Mouse (Mus musculus) midbrain, embryonic 13.5 days (tissue): ENCODE measurements around the gene Igf1r. TPM values are rescaled to one million over a fixed set of nuclear protein-coding genes. Genes with fewer than 3 reads are reported as not detected.

Source experiments
- ATAC-seq: fragments of 200-750 bp; cut with Nextera tagmentation; 2 replicates; pipeline ENCODE4 v1.8.0; 2017; ENCODE audit warnings: mild to moderate bottlenecking, moderate TSS enrichment, moderate library complexity
- H3K27ac ChIP-seq: fragments of 300-500 bp; sonication (generic); 2 replicates; pipeline ENCODE4 v1.5.1; 2015; ENCODE audit warnings: inconsistent platforms, mild to moderate bottlenecking, moderate library complexity
- H3K27me3 ChIP-seq: fragments of 300-500 bp; sonication (generic); 2 replicates; pipeline ENCODE4 v1.6.1; 2015; ENCODE audit warnings: mild to moderate bottlenecking, inconsistent platforms
- H3K36me3 ChIP-seq: fragments of 300-500 bp; sonication (generic); 2 replicates; pipeline ENCODE4 v1.6.1; 2015; ENCODE audit warnings: mild to moderate bottlenecking, inconsistent platforms
- H3K4me1 ChIP-seq: fragments of 300-500 bp; sonication (generic); replicated peaks from 2 replicates; pipeline ENCODE4 v1.6.1; 2015; ENCODE audit warnings: inconsistent platforms
- H3K4me2 ChIP-seq: fragments of 300-500 bp; sonication (generic); replicated peaks from 2 replicates; pipeline ENCODE4 v1.6.1; 2015; ENCODE audit warnings: moderate library complexity, mild to moderate bottlenecking, inconsistent platforms
- H3K4me3 ChIP-seq: fragments of 300-500 bp; sonication (generic); replicated peaks from 2 replicates; pipeline ENCODE4 v1.5.1; 2015; ENCODE audit warnings: mild to moderate bottlenecking, inconsistent platforms
- H3K9ac ChIP-seq: fragments of 300-500 bp; sonication (generic); replicated peaks from 2 replicates; pipeline ENCODE4 v1.6.1; 2015; ENCODE audit warnings: mild to moderate bottlenecking, inconsistent platforms
- H3K9me3 ChIP-seq: fragments of 300-500 bp; sonication (generic); 2 replicates; pipeline ENCODE4 v1.6.1; 2016; ENCODE audit warnings: mild to moderate bottlenecking, inconsistent platforms
- WGBS: fragments of 180-500 bp; shearing (Covaris S2); methylation state at CpG from one replicate; pipeline ENCODE4 v1.1.7; 2015; 5-methylcytosine and 5-hydroxymethylcytosine counted together
- polyA plus RNA-seq: library from polyadenylated mRNA; unstranded; fragments of >200 nt; fragmentation: Nextera tagmentation; extraction: Ambion mirVana; gene quantifications from 2 replicates; pipeline ENCODE4 v1.2.1, GENCODE M21; 2015

Gene Igf1r
- polyA plus RNA-seq, 1 experiment from 2014 or later, result 31.4 TPM

GRCm38 (mm10) chr7:68090576-68090975, 137.9 kb downstream of the Igf1r start:
- Histone ChIP-seq H3K4me1 (peaks cover 33% of the 10 kb centered on the region), H3K27ac (peak overlapping the region; percentile 7; the same call in 1 of the 2 replicates), H3K4me3 (no peak overlapping the region), H3K36me3 (no peaks in the 10 kb centered on the region), H3K9ac (no peak overlapping the region), H3K4me2 (no peak overlapping the region), H3K27me3 (no peaks in the 10 kb centered on the region), H3K9me3 (no peaks in the 10 kb centered on the region)
- WGBS, result 92% methylated on average over 8 of the region's 8 CpGs
- ATAC-seq, result no peak

- no peaks in the 10 kb centered on the region for H3K27me3 ChIP-seq
- no peaks in the 10 kb centered on the region for H3K36me3 ChIP-seq
- WGBS, result 84% methylated on average over 8 of the region's 8 CpGs
- H3K27ac ChIP-seq, result no peak overlapping the region
- H3K4me3 ChIP-seq, result no peak overlapping the region
- no peak overlapping the region for H3K9ac ChIP-seq
- ATAC-seq, result no peak
- peaks cover 19% of the 10 kb centered on the region for H3K4me1 ChIP-seq
- no peak overlapping the region for H3K4me2 ChIP-seq
- H3K9me3 ChIP-seq, result no peaks in the 10 kb centered on the region
These were observed 139.8 kb downstream of the Igf1r start for GRCm38 (mm10) chr7:68092304-68092978.

GRCm38 (mm10) chr7:68093817-68094216, 141.2 kb downstream of the Igf1r start:
- H3K27ac ChIP-seq, result no peak overlapping the region
- WGBS, result 83% methylated on average over 9 of the region's 9 CpGs
- no peak for ATAC-seq

GRCm38 (mm10) chr7:68095574-68095973, 142.9 kb downstream of the Igf1r start:
- WGBS, result 66% methylated on average over 4 of the region's 4 CpGs
- ATAC-seq, result 0 out of 2 replicates have a peak, but pooled peaks have one; percentile 43
- H3K27me3 ChIP-seq, result no peaks in the 10 kb centered on the region

More at GRCm38 (mm10) chr7:68093817-68094216, 141.2 kb downstream of the Igf1r start:
- Histone ChIP-seq H3K27me3 (no peaks in the 10 kb centered on the region), H3K36me3 (no peaks in the 10 kb centered on the region), H3K4me3 (no peak overlapping the region), H3K4me2 (no peak overlapping the region), H3K9ac (no peak overlapping the region), H3K9me3 (no peaks in the 10 kb centered on the region), H3K4me1 (peaks cover 8% of the 10 kb centered on the region)

GRCm38 (mm10) chr7:68096411-68096810, 143.8 kb downstream of the Igf1r start:
- Histone ChIP-seq H3K4me2 (no peak overlapping the region), H3K9ac (no peak overlapping the region), H3K4me1 (peaks cover 5% of the 10 kb centered on the region), H3K27ac (no peak overlapping the region), H3K27me3 (no peaks in the 10 kb centered on the region), H3K9me3 (no peaks in the 10 kb centered on the region), H3K36me3 (no peaks in the 10 kb centered on the region), H3K4me3 (no peak overlapping the region)
- ATAC-seq, result no peak
- 94% methylated on average over 6 of the region's 6 CpGs for WGBS

More at GRCm38 (mm10) chr7:68095574-68095973, 142.9 kb downstream of the Igf1r start:
- Histone ChIP-seq H3K4me1 (peaks cover 5% of the 10 kb centered on the region), H3K9me3 (no peaks in the 10 kb centered on the region), H3K9ac (no peak overlapping the region), H3K27ac (no peak overlapping the region), H3K36me3 (no peaks in the 10 kb centered on the region), H3K4me2 (no peak overlapping the region), H3K4me3 (no peak overlapping the region)

GRCm38 (mm10) chr7:68097081-68097836, 144.6 kb downstream of the Igf1r start:
- ATAC-seq, result no peak
- H3K4me1 ChIP-seq, result peaks cover 11% of the 10 kb centered on the region
- no peaks in the 10 kb centered on the region for H3K9me3 ChIP-seq
- H3K27ac ChIP-seq, result no peak overlapping the region
- no peak overlapping the region for H3K4me2 ChIP-seq
- WGBS, result 92% methylated on average over 7 of the region's 7 CpGs
- no peak overlapping the region for H3K4me3 ChIP-seq
- H3K9ac ChIP-seq, result no peak overlapping the region
- no peaks in the 10 kb centered on the region for H3K36me3 ChIP-seq
- H3K27me3 ChIP-seq, result no peaks in the 10 kb centered on the region

GRCm38 (mm10) chr7:68098098-68098497, 145.5 kb downstream of the Igf1r start:
- 94% methylated on average over 6 of the region's 6 CpGs for WGBS
- no peak overlapping the region for H3K27ac ChIP-seq
- H3K27me3 ChIP-seq, result no peaks in the 10 kb centered on the region

GRCm38 (mm10) chr7:68100388-68100787, 147.8 kb downstream of the Igf1r start:
- Histone ChIP-seq H3K4me2 (no peak overlapping the region), H3K27me3 (no peaks in the 10 kb centered on the region), H3K9ac (no peak overlapping the region), H3K9me3 (no peaks in the 10 kb centered on the region), H3K4me1 (peaks cover 24% of the 10 kb centered on the region), H3K36me3 (no peaks in the 10 kb centered on the region), H3K4me3 (no peak overlapping the region), H3K27ac (no peak overlapping the region)
- WGBS, result 86% methylated on average over 10 of the region's 10 CpGs
- ATAC-seq, result no peak

More at GRCm38 (mm10) chr7:68098098-68098497, 145.5 kb downstream of the Igf1r start:
- Histone ChIP-seq H3K4me3 (no peak overlapping the region), H3K4me2 (no peak overlapping the region), H3K36me3 (no peaks in the 10 kb centered on the region), H3K9ac (no peak overlapping the region), H3K9me3 (no peaks in the 10 kb centered on the region), H3K4me1 (peaks cover 19% of the 10 kb centered on the region)
- no peak for ATAC-seq

- H3K36me3 ChIP-seq, result no peaks in the 10 kb centered on the region
- H3K4me1 ChIP-seq, result peaks cover 24% of the 10 kb centered on the region
- peak; percentile 78 for ATAC-seq
- no peaks in the 10 kb centered on the region for H3K9me3 ChIP-seq
- no peak overlapping the region for H3K9ac ChIP-seq
- H3K4me2 ChIP-seq, result no peak overlapping the region
- no peak overlapping the region for H3K27ac ChIP-seq
- 72% methylated on average over 15 of the region's 15 CpGs for WGBS
- H3K27me3 ChIP-seq, result no peaks in the 10 kb centered on the region
- H3K4me3 ChIP-seq, result no peak overlapping the region
These were observed 150.0 kb downstream of the Igf1r start for GRCm38 (mm10) chr7:68102456-68103177.

- no peak overlapping the region for H3K27ac ChIP-seq
- no peaks in the 10 kb centered on the region for H3K36me3 ChIP-seq
- H3K9me3 ChIP-seq, result no peaks in the 10 kb centered on the region
- ATAC-seq, result no peak
- 65% methylated on average over 2 of the region's 2 CpGs for WGBS
- no peak overlapping the region for H3K4me3 ChIP-seq
- H3K27me3 ChIP-seq, result no peaks in the 10 kb centered on the region
- H3K9ac ChIP-seq, result no peak overlapping the region
- peaks cover 24% of the 10 kb centered on the region for H3K4me1 ChIP-seq
- no peak overlapping the region for H3K4me2 ChIP-seq
These were observed 150.5 kb downstream of the Igf1r start for GRCm38 (mm10) chr7:68103178-68103530.

GRCm38 (mm10) chr7:68111532-68111931, 158.9 kb downstream of the Igf1r start:
- H3K36me3 ChIP-seq, result no peaks in the 10 kb centered on the region
- H3K4me1 ChIP-seq, result peaks cover 8% of the 10 kb centered on the region; the same call in 1 of the 2 replicates
- H3K9me3 ChIP-seq, result no peaks in the 10 kb centered on the region
- WGBS, result 95% methylated on average over 4 of the region's 4 CpGs
- ATAC-seq, result no peak
- H3K4me2 ChIP-seq, result no peak overlapping the region
- H3K27me3 ChIP-seq, result no peaks in the 10 kb centered on the region
- no peak overlapping the region for H3K4me3 ChIP-seq
- H3K9ac ChIP-seq, result no peak overlapping the region
- H3K27ac ChIP-seq, result no peak overlapping the region

GRCm38 (mm10) chr7:68112582-68112981, 160.0 kb downstream of the Igf1r start:
- H3K27me3 ChIP-seq, result no peaks in the 10 kb centered on the region
- no peak overlapping the region for H3K9ac ChIP-seq
- no peaks in the 10 kb centered on the region for H3K36me3 ChIP-seq
- H3K27ac ChIP-seq, result no peak overlapping the region
- ATAC-seq, result no peak
- H3K4me3 ChIP-seq, result no peak overlapping the region
- peaks cover 9% of the 10 kb centered on the region for H3K4me1 ChIP-seq
- no peaks in the 10 kb centered on the region for H3K9me3 ChIP-seq
- no peak overlapping the region for H3K4me2 ChIP-seq
- 90% methylated on average over 8 of the region's 8 CpGs for WGBS
